Mouse (Mus musculus) forebrain, embryonic 14.5 days (tissue): Measurements from ENCODE around the gene Phactr4. TPM values are rescaled to one million over a fixed set of nuclear protein-coding genes. Genes with fewer than 3 reads are reported as not detected.

Source experiments
- ATAC-seq: fragments of 200-750 bp; cut with Nextera tagmentation; 2 replicates; pipeline ENCODE4 v1.8.0; 2017; ENCODE audit warnings: mild to moderate bottlenecking, moderate library complexity
- DNase-seq: peaks from one replicate; pipeline ENCODE4 v3.0.0-alpha.2; 2015; ENCODE audit warnings: low spot score
- H3K27ac ChIP-seq: fragments of 300-500 bp; sonication (generic); 2 replicates; pipeline ENCODE4 v1.5.1; 2014; ENCODE audit warnings: low read depth, mild to moderate bottlenecking, control low read depth, low read length, moderate library complexity
- H3K27me3 ChIP-seq: fragments of 300-500 bp; sonication (generic); replicated peaks from 2 replicates; pipeline ENCODE4 v1.6.1; 2014; ENCODE audit warnings: low read length, control low read depth, mixed read lengths; ENCODE audit not compliant: control insufficient read depth, insufficient read depth
- H3K36me3 ChIP-seq: fragments of 300-500 bp; sonication (generic); 2 replicates; pipeline ENCODE4 v1.6.1; 2014; ENCODE audit warnings: low read length, control low read depth; ENCODE audit not compliant: control insufficient read depth, insufficient read depth
- H3K4me1 ChIP-seq: fragments of 300-500 bp; sonication (generic); 2 replicates; pipeline ENCODE4 v1.6.1; 2014; ENCODE audit warnings: antibody characterized with exemption, low read length, control low read depth; ENCODE audit not compliant: control insufficient read depth, insufficient read depth
- H3K4me2 ChIP-seq: fragments of 300-500 bp; sonication (generic); 2 replicates; pipeline ENCODE4 v1.6.1; 2014; ENCODE audit warnings: mild to moderate bottlenecking, control low read depth, low read length
- H3K4me3 ChIP-seq: fragments of 300-500 bp; sonication (generic); 2 replicates; pipeline ENCODE4 v1.5.1; 2014; ENCODE audit warnings: low read depth, low read length, control low read depth
- H3K9ac ChIP-seq: fragments of 300-500 bp; sonication (generic); 2 replicates; pipeline ENCODE4 v1.6.1; 2014; ENCODE audit warnings: mild to moderate bottlenecking, low read length, control low read depth, moderate library complexity
- H3K9me3 ChIP-seq: fragments of 300-500 bp; sonication (generic); replicated peaks from 2 replicates; pipeline ENCODE4 v1.6.1; 2016; ENCODE audit warnings: low read length, control low read depth, mixed read lengths; ENCODE audit not compliant: control insufficient read depth
- WGBS: fragments of 180-500 bp; shearing (Covaris S2); extraction: QIAGEN DNeasy Blood & Tissue Kit; methylation state at CpG from one replicate; pipeline ENCODE4 v1.1.7; 2014; 5-methylcytosine and 5-hydroxymethylcytosine counted together
- polyA plus RNA-seq: library from polyadenylated mRNA; unstranded; fragments of >200 nt; fragmentation: Nextera tagmentation; extraction: Ambion mirVana; gene quantifications from 2 replicates; pipeline ENCODE4 v1.2.1, GENCODE M21; 2014

Phactr4 gene
- polyA plus RNA-seq, 1 experiment from 2014 or later = 11.8 TPM

DNA sequence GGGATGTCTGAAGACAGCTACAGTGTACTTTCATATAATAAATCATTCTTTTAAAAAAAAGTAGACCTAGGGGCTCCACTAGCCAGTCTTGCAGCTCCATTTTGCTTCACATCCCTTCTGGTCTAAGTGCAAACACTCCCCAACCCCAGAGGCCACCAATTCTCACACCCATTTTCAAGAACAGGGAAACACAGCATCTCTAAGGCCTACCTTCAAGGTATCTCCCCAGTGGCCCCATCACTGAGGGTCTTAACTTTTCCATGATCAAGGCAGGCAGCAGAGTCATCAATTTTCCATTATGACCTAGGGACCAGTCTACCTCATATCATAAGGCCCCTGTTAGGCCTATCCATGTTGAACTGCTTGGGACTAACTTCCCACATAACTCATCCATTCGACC lies 70.9 kb downstream of the Phactr4 start:
- Histone ChIP-seq H3K4me3 (0 out of 2 replicates have a peak overlapping the region, but pooled peaks have one; percentile 81), H3K4me1 (peaks cover 7% of the 10 kb centered on the region; the same call in 1 of the 2 replicates), H3K4me2 (peak overlapping the region; percentile 88), H3K9me3 (no peaks in the 10 kb centered on the region), H3K27ac (no peak overlapping the region), H3K9ac (0 out of 2 replicates have a peak overlapping the region, but pooled peaks have one; percentile 82), H3K36me3 (peaks cover 11% of the 10 kb centered on the region; the same call in 1 of the 2 replicates), H3K27me3 (no peaks in the 10 kb centered on the region)
- WGBS = 63% methylated on average over 1 of the region's 1 CpGs
- no peak for DNase-seq
- no peak for ATAC-seq

DNA sequence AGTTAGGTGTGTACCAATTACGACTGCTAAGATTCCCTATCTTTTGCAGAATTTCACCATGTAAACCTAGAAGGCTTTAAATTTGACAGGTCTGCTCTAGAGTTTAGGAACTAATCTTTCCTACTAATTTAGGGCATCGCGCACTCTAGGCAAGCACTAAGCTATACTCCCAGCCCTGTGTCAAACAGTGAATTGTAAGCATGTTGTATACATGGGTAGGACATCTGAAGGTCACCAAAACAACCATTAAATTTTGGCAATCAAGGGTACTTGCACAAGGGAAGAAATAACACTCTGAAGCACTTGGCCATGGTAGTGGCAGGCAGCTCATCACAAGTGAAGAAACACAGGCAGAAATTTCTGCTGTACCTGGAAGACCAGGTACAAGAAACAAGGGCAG lies 71.4 kb downstream of the Phactr4 start:
- H3K4me3 ChIP-seq = no peak overlapping the region
- peaks cover 7% of the 10 kb centered on the region; the same call in 1 of the 2 replicates for H3K4me1 ChIP-seq
- no peak overlapping the region for H3K27ac ChIP-seq
- WGBS = 68% methylated on average over 3 of the region's 3 CpGs
- no peaks in the 10 kb centered on the region for H3K27me3 ChIP-seq
- H3K36me3 ChIP-seq = peaks cover 6% of the 10 kb centered on the region; the same call in 1 of the 2 replicates
- no peak for ATAC-seq
- no peak overlapping the region for H3K4me2 ChIP-seq
- no peaks in the 10 kb centered on the region for H3K9me3 ChIP-seq
- no peak for DNase-seq
- H3K9ac ChIP-seq = no peak overlapping the region

DNA sequence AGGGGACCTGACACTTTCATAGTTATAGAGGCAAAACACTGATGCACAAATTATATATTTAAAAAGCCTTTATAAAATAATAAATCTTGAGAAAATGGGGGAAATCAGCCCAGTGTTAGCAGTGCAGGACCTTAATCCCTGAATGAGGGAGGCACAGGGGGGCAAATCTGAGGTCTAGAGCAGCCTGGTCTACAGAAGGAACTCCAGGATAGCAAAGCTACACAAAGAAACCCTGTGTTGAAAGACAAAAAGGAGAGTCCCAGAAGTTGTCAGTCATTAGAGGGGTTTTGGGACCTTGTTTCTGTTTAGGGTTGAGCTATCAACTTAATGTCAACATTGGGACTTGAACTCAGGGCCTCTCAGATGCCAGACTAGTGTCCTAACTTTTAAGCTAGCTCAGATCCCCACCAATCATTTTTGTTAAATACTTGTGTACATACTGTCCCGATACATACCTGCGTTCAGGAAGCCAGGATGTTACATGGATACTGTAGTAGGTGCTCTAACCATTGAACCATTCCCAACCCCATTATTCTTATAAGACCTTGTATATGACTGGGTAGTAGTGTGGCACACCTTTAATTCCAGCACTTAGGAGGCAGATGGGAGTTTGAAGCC lies 72.1 kb downstream of the Phactr4 start:
- no peaks in the 10 kb centered on the region for H3K27me3 ChIP-seq
- peaks cover 6% of the 10 kb centered on the region; the same call in 1 of the 2 replicates for H3K36me3 ChIP-seq
- no peak overlapping the region for H3K4me3 ChIP-seq
- H3K4me2 ChIP-seq = no peak overlapping the region
- DNase-seq = no peak
- no peaks in the 10 kb centered on the region for H3K9me3 ChIP-seq
- 28% methylated on average over 2 of the region's 2 CpGs for WGBS
- H3K9ac ChIP-seq = no peak overlapping the region
- no peak overlapping the region for H3K27ac ChIP-seq
- no peak for ATAC-seq
- H3K4me1 ChIP-seq = peaks cover 7% of the 10 kb centered on the region; the same call in 1 of the 2 replicates

DNA sequence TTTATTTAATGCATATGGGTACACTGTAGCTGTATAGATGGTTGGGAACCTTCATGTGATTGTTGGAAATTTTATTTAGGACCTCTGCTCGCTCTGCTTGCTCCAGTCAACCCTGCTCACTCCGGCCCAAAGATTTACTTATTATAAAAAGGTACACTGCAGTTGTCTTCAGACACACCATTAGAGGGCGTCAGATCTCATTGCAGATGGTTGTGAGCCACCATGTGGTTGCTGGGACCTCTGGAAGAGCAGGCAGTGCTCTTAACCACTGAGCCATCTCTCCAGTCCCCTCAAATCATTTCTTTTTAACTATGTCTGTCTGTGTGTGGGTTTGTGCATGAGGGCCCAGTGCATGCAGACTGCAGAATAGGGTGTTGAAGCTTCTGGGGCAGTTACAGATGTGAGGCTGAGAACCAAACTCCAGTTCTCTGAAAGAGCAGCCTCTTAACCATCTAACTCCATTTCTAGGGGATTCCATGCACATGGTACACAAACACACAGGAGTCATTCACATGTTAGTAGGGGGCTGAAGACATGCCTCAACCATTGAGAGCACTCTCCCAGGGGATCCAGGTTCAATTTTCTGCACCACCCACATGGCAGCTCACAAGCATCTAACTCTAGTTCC lies 72.7 kb downstream of the Phactr4 start:
- H3K9ac ChIP-seq = no peak overlapping the region
- no peak for ATAC-seq
- H3K27ac ChIP-seq = no peak overlapping the region
- peaks cover 11% of the 10 kb centered on the region for H3K4me1 ChIP-seq
- H3K36me3 ChIP-seq = peaks cover 6% of the 10 kb centered on the region; the same call in 1 of the 2 replicates
- H3K4me2 ChIP-seq = no peak overlapping the region
- no peaks in the 10 kb centered on the region for H3K9me3 ChIP-seq
- DNase-seq = no peak
- no peak overlapping the region for H3K4me3 ChIP-seq
- no peaks in the 10 kb centered on the region for H3K27me3 ChIP-seq
- 57% methylated on average over 3 of the region's 3 CpGs for WGBS

DNA sequence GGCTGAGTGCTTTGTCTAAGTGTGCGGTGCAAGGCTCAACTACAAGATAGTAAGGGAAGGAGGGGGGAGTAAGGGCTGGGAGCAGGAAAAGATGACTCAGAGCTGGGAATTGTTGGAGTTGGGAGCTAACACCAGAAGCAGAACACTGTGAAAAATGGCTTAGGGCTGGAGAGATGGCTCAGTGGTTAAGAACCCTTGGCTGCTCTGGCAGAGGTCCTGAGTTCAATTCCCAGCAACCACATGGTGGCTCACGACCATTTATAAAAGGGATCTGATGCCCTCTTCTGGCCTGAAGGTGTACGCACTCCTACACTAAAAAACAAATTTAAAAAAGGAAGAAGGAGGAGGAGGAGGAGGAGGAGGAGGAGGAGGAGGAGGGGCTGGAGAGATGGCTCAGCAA lies 75.6 kb downstream of the Phactr4 start:
- 65% methylated on average over 3 of the region's 3 CpGs for WGBS
- no peak overlapping the region for H3K4me2 ChIP-seq

DNA sequence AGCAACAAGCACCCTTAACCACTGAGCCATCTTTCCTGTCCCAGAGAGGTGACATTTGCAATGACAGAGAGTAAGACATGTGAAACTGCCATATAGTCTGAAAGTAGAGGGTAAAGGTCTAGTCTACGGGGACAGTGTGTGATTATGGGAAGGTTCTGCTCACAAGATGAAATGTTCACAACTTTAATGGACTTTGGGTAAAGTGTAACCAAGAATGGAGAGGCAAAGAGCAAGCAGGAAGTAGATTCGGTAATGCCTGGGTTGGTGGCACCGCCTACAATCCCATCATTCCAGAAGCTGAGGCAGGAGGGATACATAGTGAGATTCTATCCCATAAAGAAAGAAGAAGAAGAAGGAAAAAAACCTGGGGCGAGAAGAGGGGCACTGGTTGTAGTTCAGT lies 76.0 kb downstream of the Phactr4 start:
- Histone ChIP-seq H3K9me3 (no peaks in the 10 kb centered on the region), H3K4me1 (peaks cover 10% of the 10 kb centered on the region; the same call in 1 of the 2 replicates), H3K27me3 (no peaks in the 10 kb centered on the region), H3K27ac (no peak overlapping the region), H3K4me2 (no peak overlapping the region), H3K9ac (no peak overlapping the region), H3K36me3 (peaks cover 5% of the 10 kb centered on the region; the same call in 1 of the 2 replicates), H3K4me3 (no peak overlapping the region)
- no peak for DNase-seq
- 89% methylated on average over 4 of the region's 4 CpGs for WGBS
- no peak for ATAC-seq

More for the DNA sequence above, 75.6 kb downstream of the Phactr4 start:
- Histone ChIP-seq H3K4me1 (peaks cover 10% of the 10 kb centered on the region; the same call in 1 of the 2 replicates), H3K36me3 (peaks cover 6% of the 10 kb centered on the region; the same call in 1 of the 2 replicates), H3K27ac (no peak overlapping the region), H3K4me3 (no peak overlapping the region), H3K27me3 (no peaks in the 10 kb centered on the region), H3K9me3 (no peaks in the 10 kb centered on the region), H3K9ac (no peak overlapping the region)
- ATAC-seq (no peak), DNase-seq (no peak)

DNA sequence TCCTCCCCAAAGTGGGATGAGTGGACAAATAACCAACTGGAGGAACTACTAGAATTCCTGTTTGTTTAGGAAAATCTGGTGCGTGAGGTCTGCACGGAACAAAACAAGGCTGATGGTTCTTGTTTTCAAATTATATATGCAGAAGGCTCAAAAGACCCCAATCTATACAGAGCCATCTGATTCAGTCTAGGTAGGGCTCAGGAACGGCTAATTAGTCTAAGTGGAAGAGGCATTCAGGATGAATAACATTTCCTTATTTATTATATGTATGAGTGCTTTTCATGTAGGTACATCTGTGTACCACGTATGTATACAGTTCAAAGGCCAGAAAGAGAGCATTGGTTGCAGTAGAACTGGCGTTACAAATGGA lies 76.5 kb downstream of the Phactr4 start:
- ATAC-seq = peak; percentile 44
- Histone ChIP-seq H3K9me3 (no peaks in the 10 kb centered on the region), H3K4me2 (peak overlapping the region; percentile 93), H3K9ac (no peak overlapping the region; the same call in none of the 2 replicates), H3K4me3 (peak overlapping the region; percentile 78), H3K27me3 (no peaks in the 10 kb centered on the region), H3K4me1 (peaks cover 10% of the 10 kb centered on the region; the same call in 1 of the 2 replicates), H3K36me3 (peaks cover 1% of the 10 kb centered on the region; the same call in 1 of the 2 replicates), H3K27ac (no peak overlapping the region)
- DNase-seq = no peak
- WGBS = 42% methylated on average over 5 of the region's 5 CpGs

DNA sequence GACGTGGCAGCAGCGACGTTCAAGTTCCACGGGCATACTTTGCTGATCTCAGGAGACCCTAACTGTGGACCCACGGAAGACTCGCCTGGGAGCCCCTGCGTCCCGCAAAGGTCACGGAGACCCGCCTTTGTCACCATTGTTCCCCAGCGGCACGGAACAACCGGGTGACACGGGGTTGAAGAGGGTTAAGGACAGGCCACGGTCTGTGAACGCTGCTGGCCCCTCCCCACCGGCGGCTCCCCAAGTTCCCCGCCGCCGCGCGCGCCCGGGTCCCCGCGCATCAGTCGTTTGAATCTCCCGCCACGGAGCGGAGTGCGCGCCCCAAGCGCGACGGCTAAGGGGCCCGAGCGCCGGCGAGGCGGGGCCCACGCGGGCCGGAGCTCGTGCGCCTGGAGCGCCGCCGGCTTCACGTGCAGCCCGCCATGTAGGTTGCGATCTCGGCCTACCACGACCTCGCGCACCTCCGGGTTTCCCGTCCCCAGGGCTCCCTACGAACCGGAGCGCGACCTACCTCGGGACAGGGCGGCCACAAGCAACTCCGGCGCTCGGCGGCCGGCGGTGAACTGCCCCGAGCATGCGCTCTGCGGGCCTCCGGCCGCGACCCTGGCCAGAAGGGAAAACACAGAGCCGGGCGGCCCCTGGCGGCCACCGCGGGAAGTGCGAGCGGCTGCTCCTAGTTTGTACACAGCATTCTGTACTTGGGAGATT lies 77.0 kb downstream of the Phactr4 start:
- peak overlapping the region; percentile 52 for H3K27ac ChIP-seq
- no peaks in the 10 kb centered on the region for H3K9me3 ChIP-seq
- H3K4me3 ChIP-seq = peak overlapping the region; percentile 78
- under 1% methylated on average over 83 of the region's 83 CpGs for WGBS
- peaks cover 10% of the 10 kb centered on the region; the same call in 1 of the 2 replicates for H3K4me1 ChIP-seq
- H3K36me3 ChIP-seq = no peaks in the 10 kb centered on the region
- peak; percentile 90 for DNase-seq
- H3K9ac ChIP-seq = peak overlapping the region; percentile 80
- peak overlapping the region; percentile 93 for H3K4me2 ChIP-seq
- no peaks in the 10 kb centered on the region for H3K27me3 ChIP-seq
- peak; percentile 92 for ATAC-seq
